In genomic region chr5:43217987-43218846, GRCm38 (mm10) we compare ENCODE assay signal across 12 mouse cellular contexts. TPM values are rescaled to one million over a fixed set of nuclear protein-coding genes. Genes with fewer than 3 reads are reported as not detected.
DNase-seq lines count a peak whose midpoint lies in the region; ATAC-seq and TF ChIP-seq lines count a peak whose summit lies in the region.
"Had no signal": no experiment of that assay in that cellular context is flagged by ENCODE, and none has a peak within 500 bp of the region (broad histone marks: within the 10 kb centered on the region; RNA-seq: fewer than 3 reads in every experiment).

No protein-coding gene starts in this region.

- no peaks in the 10 kb centered on the region for H3K27me3 ChIP-seq in liver, adult 2 months (ENCODE audit: control insufficient read depth, insufficient read depth, low read length)
- no peaks in the 10 kb centered on the region for H3K27me3 ChIP-seq in Patski
- no peaks in the 10 kb centered on the region for H3K27me3 ChIP-seq in heart, embryonic 15.5 days
- H3K27me3 ChIP-seq in liver, embryonic 16.5 days (ENCODE audit: control insufficient read depth, insufficient read depth, low read depth, low read length): no peaks in the 10 kb centered on the region

- no peaks in the 10 kb centered on the region for H3K9me3 ChIP-seq in heart, embryonic 15.5 days (replicated peaks)
- H3K9me3 ChIP-seq in liver, embryonic 16.5 days (replicated peaks; ENCODE audit: control insufficient read depth, low read length): no peaks in the 10 kb centered on the region

- 24% methylated on average over 10 of the region's 10 CpGs for WGBS in liver, adult 2 months
- 53% methylated on average over 10 of the region's 10 CpGs for WGBS in heart, embryonic 15.5 days
- WGBS in liver, embryonic 16.5 days (ENCODE audit: insufficient replicate concordance): 44% methylated on average over 10 of the region's 10 CpGs

- in situ Hi-C loops in Patski (cut with MboI; ENCODE audit: low pct_unique_long_range_greater_than_20kb): no loop called here

- POLR2A ChIA-PET in Patski (lab: Charles Lee): interaction anchor here (0.7 to 1.3 kb wide), 3 partner anchors 13 to 359 kb away, joined by 3 read pairs; no protein-coding TSS in a partner anchor

- no peak overlapping the region for H3K4me2 ChIP-seq in heart, embryonic 15.5 days
- H3K4me2 ChIP-seq in liver, embryonic 16.5 days (ENCODE audit: low read depth, low read length): no peak overlapping the region
- H3K4me2 ChIP-seq: hindbrain, embryonic 14.5 days had no signal

- H3K27ac ChIP-seq in liver, adult 2 months (replicated peaks; ENCODE audit: insufficient read depth, low read depth, low read length): peak overlapping the region; percentile 100
- peak overlapping the region; percentile 54 for H3K27ac ChIP-seq in heart, embryonic 15.5 days
- H3K27ac ChIP-seq in liver, embryonic 16.5 days (ENCODE audit: low read length): peak overlapping the region; percentile 65
- H3K27ac ChIP-seq: hindbrain, embryonic 14.5 days had no signal

- H3K4me3 ChIP-seq in liver, adult 2 months (ENCODE audit: insufficient read depth, low read depth, low read length): no peak overlapping the region
- H3K4me3 ChIP-seq in heart, embryonic 15.5 days: no peak overlapping the region
- no peak overlapping the region for H3K4me3 ChIP-seq in liver, embryonic 16.5 days (ENCODE audit: low read depth, low read length)

- H3K4me1 ChIP-seq in liver, adult 2 months (ENCODE audit: control insufficient read depth, insufficient read depth, low read length): peaks cover 20% of the 10 kb centered on the region
- peaks cover 14% of the 10 kb centered on the region for H3K4me1 ChIP-seq in heart, embryonic 15.5 days (replicated peaks)
- H3K4me1 ChIP-seq in liver, embryonic 16.5 days (ENCODE audit: control insufficient read depth, low read depth, low read length): peaks cover 2% of the 10 kb centered on the region; the same call in 1 of the 2 replicates

- H3K9ac ChIP-seq in liver, adult 2 months (ENCODE audit: low read depth, low read length): peak overlapping the region; percentile 74
- no peak overlapping the region for H3K9ac ChIP-seq in heart, embryonic 15.5 days
- no peak overlapping the region for H3K9ac ChIP-seq in liver, embryonic 16.5 days (ENCODE audit: low read depth, low read length)
- H3K9ac ChIP-seq: hindbrain, embryonic 14.5 days had no signal

- peak; percentile 51 for ATAC-seq in Patski
- no peak for ATAC-seq in heart, embryonic 15.5 days (replicated peaks; ENCODE audit: insufficient number of reproducible peaks, insufficient read depth, low FRiP score, low read depth)
- no peak for ATAC-seq in liver, embryonic 16.5 days (ENCODE audit: low read depth)

- H3K36me3 ChIP-seq in liver, adult 2 months (ENCODE audit: control insufficient read depth, insufficient read depth, low read length): no peaks in the 10 kb centered on the region
- no peaks in the 10 kb centered on the region for H3K36me3 ChIP-seq in heart, embryonic 15.5 days
- no peaks in the 10 kb centered on the region for H3K36me3 ChIP-seq in liver, embryonic 16.5 days (ENCODE audit: control insufficient read depth, insufficient read depth)

- TF ChIP-seq CTCF in liver, adult 2 months (IDR thresholded peaks at IDR 0.05; ENCODE audit: low read depth, low read length): no peak
- TF ChIP-seq CTCF in Patski (IDR thresholded peaks at IDR 0.05): no peak

- CTCF ChIA-PET in Patski (lab: Charles Lee): interaction anchor here (0.6 to 2.1 kb wide), 4 partner anchors 12 to 166 kb away, joined by 3 to 14 read pairs (median 4); no protein-coding TSS in a partner anchor

- peak; percentile 64 for DNase-seq in liver, adult 2 months (ENCODE audit: extremely low read depth, low read depth, low spot score)
- DNase-seq in liver (no peak), Patski (ENCODE audit: low read depth, low spot score) (no peak)
- DNase-seq in spleen, postnatal 14 days (ENCODE audit: low spot score in 2 of 2): no peak
- no peak for DNase-seq in ovary, postnatal 10 days (ENCODE audit: low spot score)
- no peak for DNase-seq in gastrocnemius, postnatal 10 days
- DNase-seq: adrenal gland, adult 2 months; cerebellum, adult 11-12 months; spleen, adult 18-20 months had no signal

- TF ChIP-seq POLR2A in liver, adult 2 months (IDR thresholded peaks at IDR 0.05; ENCODE audit: extremely low read depth, insufficient read depth, low read length): no peak

- no peaks in the 10 kb centered on the region for H3K79me2 ChIP-seq in liver, adult 2 months (ENCODE audit: control insufficient read depth, insufficient read depth, low read length)

RNA-seq across cellular contexts. Expression of gene Cpeb2, which starts 14.8 kb away (rescaled TPM):
- total RNA-seq in liver, adult 2 months (2014; rRNA removed): 23.5 and 30.3 TPM in 2 replicates
- 4.4 and 6.3 TPM in 2 replicates for polyA plus RNA-seq in liver, adult 2 months (2012; rRNA removed)
- polyA plus RNA-seq in Patski (2021): 23.2 TPM
- 4.0 and 5.2 TPM in 2 replicates for polyA plus RNA-seq in heart, embryonic 15.5 days (2015; fragmentation: Nextera tagmentation; extraction: Ambion mirVana)
- polyA plus RNA-seq in liver, embryonic 16.5 days (2015; fragmentation: Nextera tagmentation; extraction: Ambion mirVana): 1.2 and 1.4 TPM in 2 replicates
- 1 to 10 TPM; 5.8 to 6.0 TPM for total RNA-seq in gastrocnemius, postnatal 10 days (2021)
